Mouse (Mus musculus): ENCODE results near the gene Zbtb20.

Gene Zbtb20

DNA sequence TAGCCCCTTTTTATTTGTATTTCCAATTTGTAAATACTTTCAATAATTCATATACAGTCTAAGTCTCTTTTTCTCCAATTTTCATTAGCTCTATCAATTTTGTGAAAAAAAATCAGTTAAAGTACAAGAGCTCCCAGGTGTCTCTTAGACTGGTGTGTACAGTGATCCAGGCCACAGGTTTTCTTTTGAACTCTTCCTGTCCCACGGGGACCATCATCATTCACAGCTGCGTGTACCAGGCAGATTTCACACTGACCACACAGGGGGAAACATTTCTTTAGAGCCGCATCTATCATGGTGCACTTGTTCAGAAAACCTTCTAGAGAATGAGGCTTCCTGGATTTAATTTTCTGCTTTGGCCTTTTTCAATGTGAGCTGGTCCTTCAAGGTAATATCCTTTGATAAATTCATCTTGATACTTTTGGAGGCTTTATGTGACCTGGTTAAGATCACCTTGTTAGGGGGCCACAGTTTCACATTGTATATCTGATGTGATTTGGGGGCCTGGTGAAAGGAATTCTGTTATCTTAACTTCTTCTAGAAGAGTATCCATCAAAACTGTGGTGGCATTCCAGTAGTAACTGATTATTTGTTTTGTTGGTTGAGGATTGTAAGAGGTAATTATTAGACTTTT is 586.2 kb downstream of the Zbtb20 start:
- DNase-seq = no peak

DNA sequence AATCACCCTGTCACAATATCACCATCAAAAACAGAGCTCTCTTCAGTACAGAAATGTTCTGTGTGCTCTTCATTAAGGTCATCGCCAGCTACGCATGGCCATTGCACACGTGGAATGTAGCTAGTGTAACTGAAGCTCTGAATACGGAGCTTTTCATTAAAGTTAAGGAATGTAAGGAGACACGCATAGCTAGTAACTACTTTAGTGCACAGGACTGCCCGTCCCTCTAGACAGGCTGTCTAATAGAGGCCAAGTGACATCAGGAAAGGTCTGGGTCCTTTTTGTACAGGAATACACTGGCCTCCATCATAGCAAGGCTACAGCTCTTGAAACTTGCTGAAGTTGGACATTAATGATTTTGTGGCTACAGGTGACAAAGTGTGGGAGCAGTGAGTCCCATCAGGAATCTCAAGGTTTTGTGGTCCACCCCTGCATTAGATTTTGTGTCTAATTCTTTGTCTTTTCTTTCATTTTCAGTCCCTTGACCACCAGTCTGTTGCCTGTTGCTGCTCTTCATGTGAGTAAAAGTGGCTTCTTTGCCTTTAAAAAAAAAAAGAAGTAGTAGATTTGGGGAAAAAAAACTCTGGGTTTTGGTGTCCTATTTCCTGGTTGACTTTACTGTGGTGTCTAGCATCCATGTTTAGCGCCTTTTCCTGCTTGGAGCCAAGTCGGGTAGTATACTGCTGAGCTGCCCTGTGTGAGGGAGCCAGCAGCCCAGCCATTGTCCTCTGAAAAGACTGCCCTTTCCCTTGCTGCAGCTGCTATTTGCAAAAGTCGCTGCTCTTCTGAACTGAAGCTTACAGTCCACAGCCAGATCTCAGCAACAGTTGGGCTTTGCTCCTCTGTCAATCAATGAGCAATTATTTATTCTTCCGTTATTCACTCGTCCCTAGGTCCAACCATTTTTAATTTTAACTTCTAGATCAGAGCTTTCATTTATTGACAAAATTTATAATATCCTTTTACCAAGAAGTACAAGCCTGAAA is 587.1 kb downstream of the Zbtb20 start:
- no peak for DNase-seq

DNA sequence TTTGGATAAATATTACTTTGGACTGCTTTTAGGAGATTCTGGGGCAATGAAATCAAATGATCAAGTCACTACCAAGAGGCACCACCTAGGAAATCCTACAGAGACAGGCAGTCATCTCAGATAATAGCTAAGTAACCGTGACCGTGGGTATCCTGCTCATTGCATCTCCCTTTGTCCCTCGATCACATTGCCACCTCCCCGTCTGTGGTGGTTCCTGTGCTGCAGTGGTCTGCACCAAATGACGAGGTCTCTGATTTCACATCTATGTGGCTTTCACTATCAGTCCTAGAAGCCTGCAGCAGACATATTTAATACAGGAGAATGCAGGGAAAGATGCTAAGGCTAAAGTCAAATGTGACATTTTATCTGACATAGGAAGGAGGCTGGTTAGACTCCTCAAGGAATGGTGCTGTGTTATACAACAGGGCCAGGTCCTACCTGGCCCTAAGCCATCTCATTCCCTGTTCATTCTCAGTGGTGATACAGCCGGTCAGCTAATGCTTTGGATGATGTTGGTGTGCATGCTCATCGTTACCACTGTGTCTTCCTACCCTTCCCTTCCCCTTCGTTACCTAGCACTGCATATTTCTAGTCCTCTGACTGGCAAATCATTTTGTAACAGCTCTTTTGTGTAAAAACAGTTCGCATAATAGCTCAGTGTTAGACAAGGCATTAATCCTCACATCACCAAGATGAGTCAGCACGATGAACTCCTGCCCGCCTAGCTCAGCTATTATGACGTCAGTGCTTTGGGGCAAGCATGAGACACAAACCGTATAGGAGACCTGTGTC is 588.2 kb downstream of the Zbtb20 start:
- no peak for DNase-seq

DNA sequence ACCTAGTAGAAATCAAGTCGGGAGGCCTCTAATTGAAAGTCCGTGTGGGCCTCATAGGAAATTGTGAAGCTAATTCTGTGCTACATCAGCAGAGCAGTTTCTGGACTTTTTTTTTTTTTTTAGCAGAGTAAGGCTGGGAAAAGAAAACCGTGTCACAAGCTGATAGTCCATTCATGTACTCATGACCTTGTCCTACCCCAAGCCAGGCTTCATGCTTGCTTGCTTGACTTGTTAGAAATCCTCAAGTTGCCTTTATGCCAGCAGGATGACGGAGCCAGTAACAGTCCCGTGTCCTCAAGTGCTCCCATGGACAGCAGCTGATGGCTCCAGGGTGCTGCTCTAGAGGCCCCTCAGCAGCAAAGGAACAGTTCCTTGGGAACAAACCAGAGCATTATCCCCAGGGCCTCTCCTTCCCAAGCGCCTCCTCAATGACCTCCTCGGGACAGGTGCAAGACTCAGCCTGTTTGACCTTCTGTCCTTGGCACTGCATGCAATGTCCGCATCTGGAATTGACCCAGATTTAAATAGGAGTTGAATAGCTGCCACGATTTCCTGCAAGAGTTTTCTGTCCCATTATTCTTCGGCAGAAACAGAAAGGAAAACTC is 588.9 kb downstream of the Zbtb20 start:
- no peak for DNase-seq

DNA sequence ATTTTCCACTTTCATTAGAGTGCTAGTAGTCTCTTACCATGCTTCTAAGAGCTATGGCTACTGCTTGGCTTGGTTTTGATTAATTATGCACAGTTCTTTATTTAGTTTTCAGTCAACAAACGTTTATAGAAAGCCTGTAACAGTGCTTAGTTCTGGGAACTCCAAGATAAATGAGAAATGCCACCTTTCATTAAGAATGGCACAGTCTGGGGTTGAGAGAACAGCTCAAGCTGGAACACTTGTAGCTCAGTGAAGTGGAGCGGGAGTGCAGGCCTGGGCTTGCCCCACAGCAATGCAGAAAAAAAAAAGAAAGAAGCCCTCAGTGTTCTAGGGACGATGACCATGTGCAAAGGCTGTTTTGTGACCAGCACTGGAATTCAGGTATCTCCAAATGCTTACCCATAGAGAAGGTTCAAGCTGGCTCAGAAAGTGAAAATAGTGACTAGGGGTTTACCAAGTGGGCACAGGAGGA is 589.7 kb downstream of the Zbtb20 start:
- no peak for DNase-seq

DNA sequence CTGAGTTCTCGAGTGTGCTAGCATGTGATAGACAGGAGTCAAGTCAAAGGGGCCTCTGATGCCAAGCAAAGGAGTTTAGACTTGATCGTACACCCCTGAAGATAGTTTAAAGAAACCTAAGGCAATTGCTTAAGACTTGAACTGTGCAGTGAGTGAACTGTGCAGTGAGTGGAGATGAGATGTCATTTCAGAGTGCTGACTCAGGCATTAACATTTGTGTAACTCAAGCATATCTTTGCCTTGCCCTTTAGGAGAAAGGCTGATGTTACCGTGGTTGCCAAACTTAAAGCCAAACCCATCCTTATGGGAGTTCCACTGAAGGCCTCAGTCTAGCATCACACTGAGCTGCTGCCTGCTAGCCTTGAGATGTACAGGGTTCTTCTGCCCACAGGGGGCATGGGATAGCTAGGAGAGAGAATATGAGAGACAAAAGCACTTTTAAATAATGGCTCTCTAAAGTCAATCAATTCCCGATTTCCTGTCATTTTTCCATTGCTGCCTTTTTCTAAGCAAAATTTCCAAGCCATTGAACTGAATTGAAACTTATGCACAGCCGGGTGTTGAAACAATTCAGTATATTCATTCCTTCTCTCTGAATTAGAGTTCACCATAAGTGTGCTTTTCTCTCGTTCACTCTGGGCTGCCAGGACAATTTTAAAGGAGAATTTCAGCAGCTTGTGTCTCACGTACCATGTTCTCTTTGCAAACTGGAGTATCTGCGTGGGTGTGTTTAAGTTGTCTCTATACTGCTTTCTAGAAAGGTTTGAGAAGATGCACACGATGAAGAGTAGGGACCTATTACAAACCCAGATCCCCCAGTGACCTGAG is 590.5 kb downstream of the Zbtb20 start:
- no peak for DNase-seq

DNA sequence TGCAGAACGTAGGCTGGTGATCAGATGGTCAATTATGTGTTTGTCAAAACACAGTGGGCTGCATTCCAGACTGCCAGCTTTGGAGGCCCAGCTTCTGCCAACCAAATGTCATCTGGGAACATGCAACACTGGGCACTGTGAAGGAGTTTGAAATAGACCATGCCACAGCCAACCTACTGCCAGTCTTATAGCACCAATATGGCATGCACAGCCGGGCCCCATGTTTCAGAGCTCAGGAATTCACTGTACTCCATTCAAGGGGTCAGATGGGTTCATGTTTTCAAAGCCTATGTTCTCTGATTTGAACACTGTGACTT is 591.0 kb downstream of the Zbtb20 start:
- DNase-seq = no peak

DNA sequence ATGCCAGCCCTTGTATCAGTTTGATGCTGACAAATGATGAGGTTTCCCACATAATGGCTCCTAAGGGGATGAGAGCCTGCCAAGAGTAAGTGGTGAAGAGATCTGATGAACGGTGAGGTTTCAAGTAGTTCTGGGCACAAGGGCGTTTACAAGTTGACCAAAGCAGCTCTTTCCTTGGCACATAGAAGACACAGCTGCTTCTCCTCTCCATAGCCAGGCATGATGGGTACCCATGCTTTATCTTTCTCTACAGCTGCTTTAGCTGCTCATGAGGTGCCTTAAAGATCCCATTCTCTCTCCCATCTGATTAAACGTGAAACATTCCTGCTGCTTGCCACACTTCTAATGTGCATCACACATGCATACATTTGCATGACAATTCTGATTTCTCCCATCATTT is 595.4 kb downstream of the Zbtb20 start:
- DNase-seq = no peak

DNA sequence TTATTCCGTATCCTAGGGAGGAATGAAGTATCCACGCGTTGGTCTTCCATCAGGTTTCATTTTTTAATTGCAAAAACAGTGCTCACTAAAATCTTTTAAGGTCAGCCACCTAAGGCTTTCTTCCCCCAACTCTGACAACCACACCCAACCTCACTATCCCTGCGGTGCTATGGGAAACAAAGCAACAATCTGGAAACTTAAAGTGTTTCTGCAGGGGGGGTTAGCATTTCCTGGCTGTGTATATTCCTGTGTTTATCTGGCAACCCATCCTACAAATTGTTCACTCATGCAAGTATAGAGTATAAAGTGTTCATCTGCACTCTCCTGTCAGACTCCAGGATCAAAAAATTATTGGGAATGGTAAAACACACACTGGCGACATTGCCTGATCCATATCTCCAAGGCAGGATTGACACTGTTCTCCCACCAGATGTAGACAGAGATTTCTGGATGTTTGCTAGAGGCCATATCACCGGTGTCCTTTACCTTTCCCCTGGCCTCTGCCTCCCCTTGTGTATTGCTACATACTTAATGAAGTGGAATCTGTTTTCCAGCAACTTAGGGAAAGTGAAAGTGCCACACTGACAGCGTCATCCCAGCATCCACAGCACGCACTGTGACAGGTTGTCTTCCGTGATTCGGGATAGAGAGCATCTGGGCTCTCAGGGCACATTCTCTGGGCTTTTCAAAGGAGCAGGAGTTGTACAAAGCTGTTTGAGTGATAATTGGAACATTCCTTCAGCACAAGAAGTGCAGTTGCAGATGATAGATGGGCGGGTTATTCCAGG is 599.5 kb downstream of the Zbtb20 start:
- no peak for DNase-seq

DNA sequence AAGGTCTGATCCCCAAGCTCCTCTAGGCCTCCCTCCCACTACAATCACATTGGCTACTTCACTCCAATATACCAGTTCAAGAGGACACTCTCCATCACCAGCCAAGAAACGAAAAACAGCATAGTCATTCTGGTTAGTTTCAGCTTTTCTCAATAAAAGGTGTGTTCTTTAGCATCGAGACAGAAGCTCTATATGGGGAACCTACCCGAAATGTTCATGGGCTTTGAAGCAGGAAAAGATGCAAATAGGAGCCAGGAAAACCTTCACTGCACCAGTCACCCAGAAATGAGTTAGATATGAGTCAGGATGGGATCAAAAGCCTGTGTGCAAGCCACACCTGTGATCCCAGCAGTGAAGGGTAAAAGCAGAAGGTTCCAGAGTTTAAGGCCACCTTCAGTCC is 601.2 kb downstream of the Zbtb20 start:
- no peak for DNase-seq

DNA sequence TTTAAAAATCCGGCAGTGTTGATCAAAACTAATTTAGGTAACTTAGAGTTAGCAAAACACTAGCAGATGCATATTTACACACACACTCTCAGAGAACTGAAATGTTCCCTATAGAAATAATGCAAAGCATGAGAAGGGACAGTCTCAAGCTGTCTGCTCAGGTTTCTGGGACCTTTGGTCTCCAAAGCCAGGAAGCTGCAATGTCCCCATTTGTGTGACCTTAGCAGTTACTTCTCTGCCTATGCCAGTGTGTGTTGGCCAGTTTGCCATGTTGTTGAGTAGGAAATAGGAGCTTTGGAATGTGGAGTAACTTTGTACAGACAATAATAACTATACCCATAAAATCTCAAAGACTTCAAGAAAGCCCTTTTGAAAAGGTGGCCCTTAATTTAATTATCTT is 602.7 kb downstream of the Zbtb20 start:
- no peak for DNase-seq

DNA sequence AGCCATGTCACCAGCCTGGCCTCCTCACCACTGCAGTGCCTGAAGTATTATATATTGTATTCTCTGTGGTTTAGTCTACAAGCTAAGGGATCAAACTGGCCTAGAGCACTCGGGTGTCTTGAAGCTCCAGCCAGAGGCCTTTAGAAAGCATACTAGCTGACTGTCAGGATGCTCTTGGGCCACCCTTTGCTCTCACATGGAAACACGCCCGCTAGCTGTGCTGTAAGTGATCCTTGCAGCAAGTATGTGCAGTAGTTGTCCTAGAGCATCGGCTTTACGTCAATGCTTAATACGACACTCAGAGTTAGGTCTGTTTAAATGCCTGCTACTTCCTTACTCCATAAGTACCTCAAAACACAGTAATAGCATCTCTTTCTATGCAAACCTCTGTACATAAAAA is 604.9 kb downstream of the Zbtb20 start:
- no peak for DNase-seq

DNA sequence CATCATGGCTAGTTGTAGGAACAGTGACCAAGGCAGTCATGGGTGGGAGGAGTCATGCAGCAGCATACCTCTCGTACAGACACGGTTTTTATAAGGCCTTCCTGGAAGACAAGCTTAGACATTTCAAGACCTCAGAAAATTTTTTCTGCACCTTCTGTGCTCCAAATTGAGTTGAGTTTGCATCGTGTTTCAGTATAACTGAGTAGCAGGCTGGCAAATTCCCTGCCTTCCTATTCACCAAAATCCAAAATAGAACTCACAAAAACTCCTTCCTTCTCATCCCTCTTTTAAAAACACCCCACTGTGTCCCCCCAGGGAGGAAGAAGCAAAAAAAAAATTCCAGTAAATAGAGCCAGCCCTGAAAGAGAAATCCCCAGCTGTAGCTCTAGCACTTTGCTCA is 606.4 kb downstream of the Zbtb20 start:
- no peak for DNase-seq

DNA sequence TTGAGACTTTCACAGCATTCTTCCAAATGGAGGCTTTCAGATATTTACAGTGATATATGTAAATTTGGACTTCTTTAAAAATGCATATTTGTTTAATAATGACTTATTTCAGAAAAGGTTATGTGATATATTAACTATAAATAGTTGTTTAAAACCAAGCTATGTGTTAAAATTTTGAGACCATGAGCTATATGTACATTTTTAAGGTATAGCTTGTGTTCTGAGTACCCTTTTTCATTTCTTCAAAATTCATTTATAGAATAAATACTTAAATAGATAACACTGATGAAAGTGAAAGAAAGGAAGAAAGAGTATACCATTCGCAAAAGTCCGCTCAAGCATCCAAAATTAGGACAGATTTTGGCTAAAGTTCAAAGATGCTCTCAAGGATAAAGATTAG is 607.1 kb downstream of the Zbtb20 start:
- DNase-seq = no peak

DNA sequence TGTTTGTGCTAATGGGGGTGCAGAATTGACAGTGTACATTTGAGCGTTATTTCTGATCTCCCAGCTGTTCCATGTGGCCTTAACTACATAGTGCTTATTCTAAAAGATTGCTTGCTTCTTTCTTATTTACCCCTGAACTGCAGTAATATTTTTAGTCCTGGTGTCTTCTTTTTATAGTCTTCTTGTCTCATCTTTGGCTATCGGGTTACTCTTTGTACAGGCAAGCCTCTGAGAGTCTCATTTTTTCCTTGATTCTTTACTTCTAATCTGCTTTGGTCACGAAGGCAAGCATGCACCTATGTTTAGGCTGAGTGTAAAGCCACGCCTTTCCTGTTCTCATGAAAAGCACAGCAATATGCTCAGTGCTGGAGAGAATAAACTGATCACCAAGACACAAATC is 608.7 kb downstream of the Zbtb20 start:
- DNase-seq = no peak

DNA sequence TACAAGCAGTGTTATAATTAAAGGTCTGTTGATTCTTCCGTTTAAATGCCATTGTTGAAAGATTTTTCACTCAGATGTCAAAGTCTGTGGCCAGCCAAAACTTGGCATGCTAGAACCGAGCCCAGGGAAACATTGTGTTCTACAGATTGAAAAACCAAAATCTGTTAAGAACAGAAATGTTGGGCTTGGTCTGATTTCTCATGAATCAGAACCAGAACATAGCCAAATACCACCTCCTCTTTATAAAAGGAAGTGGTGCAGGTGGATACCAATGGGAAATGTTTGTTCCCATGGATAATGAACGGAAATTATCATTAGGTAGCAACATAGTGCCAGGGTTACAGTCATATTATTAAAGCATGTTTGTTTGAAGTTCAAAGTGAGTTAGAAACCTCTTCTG is 613.7 kb downstream of the Zbtb20 start:
- no peak for DNase-seq

DNA sequence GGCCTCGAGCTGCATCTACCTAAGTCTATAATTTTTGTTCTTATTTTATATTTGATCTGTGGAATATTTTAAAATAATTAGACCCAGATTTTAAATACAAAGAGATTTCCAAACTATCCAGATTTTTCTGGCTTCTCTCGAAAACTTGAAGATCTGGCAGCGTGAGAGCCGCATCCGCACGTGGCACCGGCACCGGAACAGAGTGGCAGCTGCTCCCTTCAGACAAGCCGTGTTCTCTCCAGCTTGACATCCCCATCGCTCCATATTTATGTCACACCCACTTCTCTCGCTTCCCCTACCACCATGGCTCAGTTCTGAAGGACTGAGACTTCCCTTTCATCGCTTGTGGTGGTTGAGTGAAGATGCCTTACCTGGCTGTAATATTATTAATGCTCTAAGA is 614.3 kb downstream of the Zbtb20 start:
- no peak for DNase-seq

DNA sequence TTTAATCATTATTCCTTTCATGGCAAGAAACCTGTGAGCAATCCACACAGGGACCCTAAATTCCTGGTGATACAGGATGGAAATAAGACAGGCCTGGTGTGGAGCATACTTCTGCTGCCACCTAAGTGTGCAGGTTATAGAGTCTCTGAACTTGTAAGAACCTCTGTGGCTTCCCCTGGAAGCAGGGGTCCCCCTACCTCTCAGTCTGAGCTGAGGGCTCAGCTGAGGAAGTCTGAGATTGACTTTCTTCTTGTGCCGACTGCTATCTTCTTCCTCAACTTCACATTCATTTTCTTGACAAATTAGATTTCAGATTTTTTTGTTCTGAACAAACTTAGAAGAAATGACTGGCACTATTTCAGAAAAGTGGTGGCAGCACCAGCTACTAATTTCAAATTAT is 617.2 kb downstream of the Zbtb20 start:
- DNase-seq = no peak

DNA sequence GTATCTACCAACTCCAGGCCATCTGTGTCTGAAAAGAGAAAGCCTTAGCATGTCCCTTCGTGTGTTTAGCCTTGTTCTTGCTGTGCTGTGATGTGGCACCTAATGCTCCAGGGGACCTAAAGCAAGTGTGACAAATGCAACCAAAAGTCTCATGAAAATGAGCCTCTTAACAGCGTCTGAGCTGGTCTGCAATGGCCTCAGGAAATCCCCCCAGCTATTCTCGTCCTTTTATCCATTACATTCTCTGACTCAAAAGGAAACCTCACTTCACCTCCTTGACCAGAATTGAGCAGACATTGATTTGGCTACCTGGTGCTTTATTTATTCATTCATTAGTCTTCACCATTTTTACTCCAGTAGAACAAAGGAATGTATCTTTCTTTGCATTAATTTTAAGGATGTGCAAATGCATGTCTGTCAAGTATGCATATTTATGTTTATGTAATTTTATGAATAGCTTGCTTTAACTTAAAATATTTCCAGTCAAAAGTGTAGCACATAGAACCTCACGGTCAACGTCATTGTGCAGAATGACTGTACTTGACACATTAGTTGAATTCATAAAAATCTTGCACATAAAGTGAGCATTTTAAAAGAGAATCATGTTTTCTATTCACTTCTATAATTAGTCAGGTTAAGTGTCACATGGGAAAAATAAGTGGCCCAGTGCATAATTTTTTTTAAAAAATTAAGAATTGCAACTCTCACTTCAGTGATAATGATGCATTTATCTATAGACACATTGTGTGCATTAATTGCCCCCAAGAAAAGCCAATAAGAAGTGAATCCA is 618.1 kb downstream of the Zbtb20 start:
- no peak for DNase-seq

DNA sequence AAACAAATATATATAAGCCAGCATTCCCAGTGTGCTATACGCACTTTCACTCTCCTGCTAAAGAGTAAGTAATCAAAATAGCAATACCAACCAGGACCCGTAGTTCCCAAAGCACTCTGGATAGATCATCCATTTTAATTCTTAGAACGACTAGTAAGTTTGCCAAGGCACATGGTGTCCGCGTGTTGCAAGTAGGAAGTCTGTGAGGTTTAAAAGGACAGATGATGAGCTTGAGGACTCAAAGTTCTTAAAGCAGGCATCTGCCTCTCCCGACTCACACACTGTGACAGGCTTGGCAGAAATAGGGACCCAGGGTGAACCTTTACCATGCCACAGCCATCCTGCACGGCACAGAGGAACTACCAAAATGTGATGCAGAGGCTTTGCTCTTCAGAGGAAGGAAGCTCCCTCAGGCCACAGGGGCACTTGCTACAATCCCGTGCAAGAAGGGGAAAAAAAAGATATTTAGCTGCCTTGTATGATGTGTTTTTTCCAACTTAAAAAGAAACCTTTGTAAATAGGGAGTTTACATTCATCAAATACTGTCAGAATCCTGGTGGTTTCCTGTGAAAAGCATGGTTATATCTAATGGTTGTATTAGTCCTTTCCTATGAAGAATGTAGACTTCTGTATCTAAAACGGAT is 619.6 kb downstream of the Zbtb20 start:
- no peak for DNase-seq

Measured in thymus, postnatal 25 days (tissue).